Mouse (Mus musculus) cerebellum, adult 2 months (tissue): ENCODE results near the gene Zscan22. TPM values are rescaled to one million over a fixed set of nuclear protein-coding genes. Genes with fewer than 3 reads are reported as not detected.

Experiments
- DNase-seq, 2 experiments: peaks; one replicate each; pipeline ENCODE4 v3.0.0; 2021
- H3K27ac ChIP-seq: fragments of 200-500 bp; 2 replicates; pipeline ENCODE4 v1.5.1; 2012; ENCODE audit warnings: low read length, control low read depth, inconsistent platforms; ENCODE audit not compliant: insufficient read depth
- H3K27me3 ChIP-seq: fragments of 200-500 bp; 2 replicates; pipeline ENCODE4 v1.6.1; 2012; ENCODE audit warnings: inconsistent platforms, mild to moderate bottlenecking, low read length, moderate library complexity; ENCODE audit not compliant: control insufficient read depth, insufficient read depth
- H3K4me1 ChIP-seq: fragments of 200-500 bp; 2 replicates; pipeline ENCODE4 v1.6.1; 2011; ENCODE audit warnings: low read length; ENCODE audit not compliant: control insufficient read depth, insufficient read depth
- H3K4me3 ChIP-seq: fragments of 200-500 bp; replicated peaks from 2 replicates; pipeline ENCODE3; 2011; ENCODE audit warnings: mild to moderate bottlenecking, low read depth, low read length, control low read depth; ENCODE audit not compliant: insufficient read depth
- CTCF ChIP-seq: fragments of 200-500 bp; IDR thresholded peaks from 2 replicates; pipeline ENCODE4 v1.5.1; 2011; ENCODE audit warnings: low read depth, mild to moderate bottlenecking, control low read depth, low read length, moderate library complexity, borderline replicate concordance; ENCODE audit not compliant: insufficient read depth
- POLR2A ChIP-seq: fragments of 200-500 bp; IDR thresholded peaks from 2 replicates; pipeline ENCODE4 v1.6.1; 2011; ENCODE audit warnings: low read length, control low read depth, borderline replicate concordance; ENCODE audit not compliant: insufficient read depth
- WGBS: fragments of 180-500 bp; shearing (Covaris S2); methylation state at CpG from one replicate; pipeline ENCODE4 v1.1.7; 2018; 5-methylcytosine and 5-hydroxymethylcytosine counted together
- polyA plus RNA-seq: library from polyadenylated mRNA; depleted of rRNA; stranded (reverse); fragments of >200 nt; gene quantifications from 2 replicates; pipeline ENCODE4 v1.2.3, GENCODE M21; 2012

Zscan22 gene
- polyA plus RNA-seq, 1 experiment: 13.1 TPM

- Histone ChIP-seq H3K4me1 (peaks cover 2% of the 10 kb centered on the region; the same call in 1 of the 2 replicates), H3K27ac (peak overlapping the region; percentile 92), H3K4me3 (peak overlapping the region; percentile 66), H3K27me3 (no peaks in the 10 kb centered on the region)
- TF ChIP-seq POLR2A (peak; percentile 41; the same call in 1 of the 2 replicates), CTCF (no peak)
- no peak for DNase-seq
- 1% methylated on average over 3 of the region's 3 CpGs for WGBS
Observed at GRCm38 (mm10) chr7:12921318-12921704, 23.7 kb downstream of the Zscan22 start.

- DNase-seq: peak; percentile 98 to 99
- TF ChIP-seq CTCF: peak; percentile 60; the same call in 1 of the 2 replicates
- peak; percentile 88 for TF ChIP-seq POLR2A
- Histone ChIP-seq H3K4me1 (peaks cover 3% of the 10 kb centered on the region; the same call in 1 of the 2 replicates), H3K4me3 (peak within 1 kb of the TSS; percentile 84), H3K27ac (peak within 1 kb of the TSS; percentile 92), H3K27me3 (no peaks in the 10 kb centered on the region)
- under 1% methylated on average over 55 of the region's 55 CpGs for WGBS
Observed at GRCm38 (mm10) chr7:12921705-12922465, 24.3 kb downstream of the Zscan22 start, which contains the start of gene Rps5. Gene Rps5 (plus strand): TSS chr7:12922290.

GRCm38 (mm10) chr7:12922729-12923128 is 25.1 kb downstream of the Zscan22 start:
- H3K27me3 ChIP-seq: no peaks in the 10 kb centered on the region
- no peak for DNase-seq
- peaks cover 5% of the 10 kb centered on the region for H3K4me1 ChIP-seq
- H3K4me3 ChIP-seq: peak overlapping the region; percentile 84
- H3K27ac ChIP-seq: no peak overlapping the region
- 2% methylated on average over 8 of the region's 8 CpGs for WGBS
- TF ChIP-seq POLR2A (no peak), CTCF (no peak)

GRCm38 (mm10) chr7:12926316-12926715 is 28.7 kb downstream of the Zscan22 start:
- peak overlapping the region; percentile 2; the same call in 1 of the 2 replicates for H3K27ac ChIP-seq
- peak; percentile 48 to 69 for DNase-seq
- H3K4me1 ChIP-seq: peaks cover 21% of the 10 kb centered on the region
- TF ChIP-seq CTCF (no peak), POLR2A (no peak)
- H3K27me3 ChIP-seq: no peaks in the 10 kb centered on the region
- no peak overlapping the region for H3K4me3 ChIP-seq
- WGBS: 16% methylated on average over 7 of the region's 7 CpGs

- peak within 1 kb of the TSS; percentile 65 for H3K4me3 ChIP-seq
- H3K4me1 ChIP-seq: peaks cover 21% of the 10 kb centered on the region
- H3K27ac ChIP-seq: peak within 1 kb of the TSS; percentile 69
- no peaks in the 10 kb centered on the region for H3K27me3 ChIP-seq
- peak in 1 of 2 experiments; percentile 32 for DNase-seq
- 49% methylated on average over 8 of the region's 8 CpGs for WGBS
- TF ChIP-seq POLR2A (no peak), CTCF (no peak)
Observed at GRCm38 (mm10) chr7:12927191-12927680, 29.6 kb downstream of the Zscan22 start, which contains the start of gene Rnf225. Gene Rnf225 (plus strand): TSS chr7:12927416.

GRCm38 (mm10) chr7:12927693-12928589 is 30.3 kb downstream of the Zscan22 start:
- Histone ChIP-seq H3K4me3 (peak overlapping the region; percentile 65), H3K4me1 (peaks cover 21% of the 10 kb centered on the region), H3K27ac (peak overlapping the region; percentile 69), H3K27me3 (no peaks in the 10 kb centered on the region)
- WGBS: 3% methylated on average over 65 of the region's 65 CpGs
- DNase-seq: peak; percentile 79 to 80
- TF ChIP-seq POLR2A (0 out of 2 replicates have a peak, but pooled peaks have one; percentile 25), CTCF (no peak)

- Histone ChIP-seq H3K27ac (no peak overlapping the region), H3K4me3 (no peak overlapping the region), H3K27me3 (no peaks in the 10 kb centered on the region), H3K4me1 (peaks cover 12% of the 10 kb centered on the region)
- whole genome bisulfite sequencing: 55% methylated on average over 4 of the region's 4 CpGs
- TF ChIP-seq CTCF: no peak
- no peak for TF ChIP-seq POLR2A
- no peak for DNase-seq
Observed at GRCm38 (mm10) chr7:12933615-12934140, 36.1 kb downstream of the Zscan22 start.
